Mouse (Mus musculus) midbrain, embryonic 16.5 days (tissue): ENCODE results near the gene Taf5l. TPM values are rescaled to one million over a fixed set of nuclear protein-coding genes. Genes with fewer than 3 reads are reported as not detected.

Experiments
- microRNA counts: library from miRNA; unstranded; fragments of <30 nt; microRNA quantifications from one replicate; lab custom pipeline; 2016
- microRNA-seq: library from miRNA; unstranded; fragments of <30 nt; microRNA quantifications from one replicate; pipeline ENCODE4, GENCODE M21; 2017
- polyA plus RNA-seq: library from polyadenylated mRNA; unstranded; fragments of >200 nt; fragmentation: Nextera tagmentation; extraction: Ambion mirVana; gene quantifications from 2 replicates; pipeline ENCODE4 v1.2.1, GENCODE M21; 2015

The Taf5l gene
- polyA plus RNA-seq, 1 experiment from 2014 or later: 19.4 TPM

MicroRNAs within 50 kb of the gene (microRNA counts, 519-probe panel; counts per million panel counts)
- microRNA mmu-miR-1967 (lab: Ali Mortazavi, UCI): 2,260 counts per million, percentile 65 among the panel's probes with 10 or more counts

Small RNAs within 50 kb of the gene (microRNA-seq; reads per million reads assigned to microRNA genes)
- not detected for gene Mir1967

Other genes starting within 250 kb of the Taf5l start
- 79.2 and 81.0 TPM in 2 replicates for gene Rab4a, start 215.4 kb downstream of the Taf5l start, polyA plus RNA-seq
- 3.8 and 4.1 TPM in 2 replicates for gene Ccsap, start 161.2 kb downstream of the Taf5l start, polyA plus RNA-seq
- 8.9 and 10.4 TPM in 2 replicates for gene Acta1, start 126.6 kb downstream of the Taf5l start, polyA plus RNA-seq
- gene Nup133, start 72.1 kb downstream of the Taf5l start, polyA plus RNA-seq: 21.8 and 21.9 TPM in 2 replicates
- 14.3 and 14.8 TPM in 2 replicates for gene Abcb10, start 38.3 kb downstream of the Taf5l start, polyA plus RNA-seq
- 3.8 TPM in 2 replicates for gene Urb2, start 111 bp upstream of the Taf5l start, polyA plus RNA-seq
- 45.7 and 49.0 TPM in 2 replicates for gene Galnt2, start 210.0 kb upstream of the Taf5l start, polyA plus RNA-seq